Mouse (Mus musculus) bone marrow macrophage, adult 2 months (primary cell): Measurements from ENCODE around the gene Muc5b.

Experiments used
- CTCF ChIP-seq: IDR thresholded peaks from 2 replicates; pipeline ENCODE4 v1.5.1; 2012; ENCODE audit warnings: low read depth, mild to moderate bottlenecking, low read length, moderate library complexity
- POLR2A ChIP-seq: IDR thresholded peaks from 2 replicates; pipeline ENCODE4 v1.6.1; 2012; ENCODE audit warnings: mild to moderate bottlenecking, low read depth, low read length, borderline replicate concordance

GRCm38 (mm10) chr7:141838779-141839178 lies at the start of gene Muc5b:
- TF ChIP-seq CTCF = no peak
- no peak for TF ChIP-seq POLR2A
